Mouse (Mus musculus) C2C12 (cell line): ENCODE results near the gene Ube2f. TPM values are rescaled to one million over a fixed set of nuclear protein-coding genes. Genes with fewer than 3 reads are reported as not detected.

ENCODE experiments used
- H3K27me3 ChIP-seq: one replicate; pipeline ENCODE4 v1.6.1; 2011; ENCODE audit not compliant: control insufficient read depth, insufficient read depth, insufficient read length
- H3K36me3 ChIP-seq: one replicate; pipeline ENCODE4 v1.6.1; 2011; ENCODE audit not compliant: control insufficient read depth, insufficient read depth
- H3K4me3 ChIP-seq: one replicate; pipeline ENCODE4 v1.5.1; 2011; ENCODE audit warnings: mild to moderate bottlenecking, control low read depth; ENCODE audit not compliant: poor library complexity, insufficient read depth, severe bottlenecking
- H3K79me2 ChIP-seq: one replicate; pipeline ENCODE4 v1.6.1; 2011; ENCODE audit not compliant: control insufficient read depth, insufficient read depth
- H3K79me3 ChIP-seq: one replicate; pipeline ENCODE4 v1.6.1; 2011; ENCODE audit warnings: low read depth, control low read depth
- H3ac ChIP-seq: one replicate; pipeline ENCODE3; 2011; ENCODE audit warnings: low read depth; ENCODE audit not compliant: control insufficient read depth, insufficient read length
- CEBPB ChIP-seq: IDR thresholded peaks from one replicate; pipeline ENCODE4 v1.6.1; 2011; ENCODE audit warnings: low read depth, mild to moderate bottlenecking, control low read depth, moderate library complexity
- CTCF ChIP-seq: IDR thresholded peaks from one replicate; pipeline ENCODE4 v1.5.1; 2011; ENCODE audit not compliant: control insufficient read depth, insufficient read depth, insufficient read length
- FOSL1 ChIP-seq: IDR thresholded peaks from one replicate; pipeline ENCODE4 v1.8.0; 2011; ENCODE audit warnings: mild to moderate bottlenecking, low read length; ENCODE audit not compliant: poor library complexity, insufficient read depth, severe bottlenecking
- MAX ChIP-seq: IDR thresholded peaks from one replicate; pipeline ENCODE4 v1.6.1; 2011; ENCODE audit warnings: mild to moderate bottlenecking, control low read depth
- MYOD1 ChIP-seq: IDR thresholded peaks from one replicate; pipeline ENCODE4 v1.6.1; 2011; ENCODE audit warnings: low read depth; ENCODE audit not compliant: control insufficient read depth, insufficient read length
- MYOG ChIP-seq: IDR thresholded peaks from one replicate; pipeline ENCODE4 v1.6.1; 2011; ENCODE audit not compliant: control insufficient read depth, insufficient read length; ENCODE audit errors: extremely low read depth
- USF1 ChIP-seq: IDR thresholded peaks from one replicate; pipeline ENCODE4 v1.6.1; 2011; ENCODE audit warnings: low read depth, mild to moderate bottlenecking, control low read depth, moderate library complexity
- polyA plus RNA-seq: library from polyadenylated mRNA; unstranded; fragments of >200 nt; fragmentation: generic; extraction: Trizol; gene quantifications from one replicate; pipeline ENCODE4 v1.2.1, GENCODE M21; 2012; ENCODE audit warnings: missing spikeins

The Ube2f gene
- polyA plus RNA-seq, 1 experiment: 71.0 TPM

GRCm38 (mm10) chr1:91215981-91216380 is 34.1 kb upstream of the Ube2f start:
- H3K36me3 ChIP-seq: no peaks in the 10 kb centered on the region
- no peak overlapping the region for H3K4me3 ChIP-seq
- H3K79me3 ChIP-seq: no peaks in the 10 kb centered on the region
- no peaks in the 10 kb centered on the region for H3K27me3 ChIP-seq
- H3K79me2 ChIP-seq: no peaks in the 10 kb centered on the region
- TF ChIP-seq MAX (no peak), MYOG (no peak), FOSL1 (no peak), CEBPB (no peak), CTCF (no peak), USF1 (no peak), MYOD1 (no peak)
- H3ac ChIP-seq: no peak overlapping the region

- no peaks in the 10 kb centered on the region for H3K79me3 ChIP-seq
- no peaks in the 10 kb centered on the region for H3K36me3 ChIP-seq
- peak; percentile 52 for TF ChIP-seq MYOD1
- TF ChIP-seq USF1: no peak
- TF ChIP-seq MYOG: no peak
- TF ChIP-seq CEBPB: no peak
- H3K27me3 ChIP-seq: no peaks in the 10 kb centered on the region
- H3K79me2 ChIP-seq: no peaks in the 10 kb centered on the region
- H3ac ChIP-seq: no peak overlapping the region
- H3K4me3 ChIP-seq: no peak overlapping the region
These were observed 33.4 kb upstream of the Ube2f start for GRCm38 (mm10) chr1:91216504-91217267.

GRCm38 (mm10) chr1:91219641-91220321 is 30.3 kb upstream of the Ube2f start:
- Histone ChIP-seq H3K36me3 (no peaks in the 10 kb centered on the region), H3K79me2 (no peaks in the 10 kb centered on the region), H3ac (no peak overlapping the region), H3K79me3 (no peaks in the 10 kb centered on the region), H3K27me3 (no peaks in the 10 kb centered on the region), H3K4me3 (no peak overlapping the region)
- TF ChIP-seq MYOD1 (peak; percentile 88), MAX (no peak), FOSL1 (peak; percentile 88)

- no peak for TF ChIP-seq USF1
- no peak for TF ChIP-seq FOSL1
- TF ChIP-seq CTCF: no peak
- peak; percentile 7 for TF ChIP-seq CEBPB
- no peak for TF ChIP-seq MYOG
- Histone ChIP-seq H3K36me3 (no peaks in the 10 kb centered on the region), H3K27me3 (no peaks in the 10 kb centered on the region), H3K4me3 (no peak overlapping the region), H3ac (no peak overlapping the region), H3K79me3 (no peaks in the 10 kb centered on the region), H3K79me2 (no peaks in the 10 kb centered on the region)
These were observed 29.8 kb upstream of the Ube2f start for GRCm38 (mm10) chr1:91220322-91220672.

- H3K79me3 ChIP-seq: no peaks in the 10 kb centered on the region
- H3ac ChIP-seq: no peak overlapping the region
- H3K27me3 ChIP-seq: no peaks in the 10 kb centered on the region
- H3K4me3 ChIP-seq: no peak overlapping the region
- no peak for TF ChIP-seq MAX
- TF ChIP-seq FOSL1: no peak
- no peak for TF ChIP-seq CEBPB
- no peak for TF ChIP-seq MYOD1
- no peak for TF ChIP-seq USF1
- TF ChIP-seq MYOG: no peak
- TF ChIP-seq CTCF: no peak
- H3K79me2 ChIP-seq: no peaks in the 10 kb centered on the region
- no peaks in the 10 kb centered on the region for H3K36me3 ChIP-seq
These were observed 23.5 kb upstream of the Ube2f start for GRCm38 (mm10) chr1:91226562-91226961.

- no peaks in the 10 kb centered on the region for H3K79me2 ChIP-seq
- H3K4me3 ChIP-seq: no peak overlapping the region
- H3K27me3 ChIP-seq: no peaks in the 10 kb centered on the region
- no peaks in the 10 kb centered on the region for H3K36me3 ChIP-seq
- H3ac ChIP-seq: no peak overlapping the region
- no peak for TF ChIP-seq MYOG
- TF ChIP-seq USF1: no peak
- no peak for TF ChIP-seq CTCF
- TF ChIP-seq CEBPB: no peak
- TF ChIP-seq FOSL1: no peak
- no peak for TF ChIP-seq MAX
- no peak for TF ChIP-seq MYOD1
- no peaks in the 10 kb centered on the region for H3K79me3 ChIP-seq
These were observed 22.6 kb upstream of the Ube2f start for GRCm38 (mm10) chr1:91227381-91228054.
